Mouse (Mus musculus): ENCODE results near the gene Eipr1. TPM values are rescaled to one million over a fixed set of nuclear protein-coding genes. Genes with fewer than 3 reads are reported as not detected.

Gene Eipr1
- total and polyA plus RNA-seq, 3 experiments: 8.6 to 13.5 (median 8.7) TPM

DNA sequence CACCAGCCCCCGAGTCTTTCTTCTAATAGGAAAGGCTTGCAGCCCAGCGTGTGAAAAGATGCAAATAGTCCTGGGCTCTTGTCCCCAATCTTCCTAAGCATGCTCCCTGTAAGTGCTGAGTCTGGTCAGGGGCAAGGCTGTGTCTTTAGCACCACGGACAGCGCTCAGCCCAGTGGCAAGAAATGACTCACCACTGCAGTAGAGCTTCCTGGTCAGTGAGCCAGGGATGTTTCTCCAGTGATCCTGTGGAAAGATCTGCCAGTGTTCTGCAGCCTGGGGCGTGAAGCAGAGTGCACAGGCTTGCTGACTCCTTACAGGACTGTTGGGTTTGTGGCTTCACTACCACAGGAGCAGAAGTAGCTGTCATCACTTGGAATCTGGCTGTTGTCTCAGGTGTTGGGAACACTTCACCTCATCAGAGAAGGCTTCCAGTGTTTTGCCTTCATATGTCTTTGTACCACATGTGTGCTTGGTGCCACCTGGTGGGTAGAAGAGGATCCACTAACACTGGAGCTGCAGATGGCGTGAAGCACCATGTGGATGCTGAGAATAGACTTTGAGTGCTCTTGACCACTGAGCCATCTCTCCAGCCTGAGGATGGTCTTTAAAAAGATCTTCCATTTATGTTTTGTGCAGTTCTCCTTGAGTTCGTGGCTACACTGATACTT lies 79.6 kb downstream of the Eipr1 start:
- TF ChIP-seq EP300 (IDR thresholded peaks at IDR 0.05; ENCODE audit: insufficient read depth, low read depth, low read length) (0 out of 2 replicates have a peak, but pooled peaks have one; percentile 31), CTCF (IDR thresholded peaks at IDR 0.05) (peak; percentile 59), POLR2A (IDR thresholded peaks at IDR 0.05; ENCODE audit: insufficient read depth, low read depth, low read length) (no peak)
- intact Hi-C loops (cut with DNase I): loop anchor here (5.0 kb wide), 1 partner anchor 129 kb away; no protein-coding TSS in a partner anchor
- no peak overlapping the region for H3K4me3 ChIP-seq
- H3K36me3 ChIP-seq (ENCODE audit: control insufficient read depth, insufficient read depth, low read length): no peaks in the 10 kb centered on the region
- no peaks in the 10 kb centered on the region for H3K27me3 ChIP-seq (ENCODE audit: control insufficient read depth, insufficient read depth, low read length)
- peaks cover 2% of the 10 kb centered on the region; the same call in 1 of the 2 replicates for H3K4me1 ChIP-seq (ENCODE audit: control insufficient read depth, insufficient read depth, low read length)
- H3K79me2 ChIP-seq (replicated peaks; ENCODE audit: control insufficient read depth, insufficient read depth, low read length): no peaks in the 10 kb centered on the region
- no peak overlapping the region for H3K9ac ChIP-seq (ENCODE audit: low read depth, low read length)
- no peak overlapping the region for H3K27ac ChIP-seq
- 36% methylated on average over 7 of the region's 7 CpGs for WGBS
- DNase-seq: peak; percentile 42 to 51

DNA sequence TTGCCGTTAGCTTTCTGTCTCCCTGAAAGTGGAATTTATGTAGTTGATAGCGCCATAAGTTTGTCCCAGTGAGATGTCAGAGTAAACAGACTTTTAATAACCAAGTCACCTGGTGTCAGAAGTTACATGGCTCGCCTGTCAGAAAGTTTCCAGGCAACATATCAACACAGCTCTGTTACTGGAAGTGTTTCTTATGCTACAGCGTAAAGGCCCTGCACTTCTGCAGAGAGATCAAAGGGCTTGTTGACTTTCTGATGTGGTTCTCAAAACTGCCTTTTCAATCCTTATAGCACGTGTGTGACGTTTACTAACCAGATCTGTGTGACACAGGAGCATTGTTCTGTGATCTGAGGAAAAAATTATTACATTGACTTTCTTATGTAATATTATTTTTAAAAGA lies 82.7 kb downstream of the Eipr1 start:
- no peak for TF ChIP-seq EP300 (IDR thresholded peaks at IDR 0.05; ENCODE audit: insufficient read depth, low read depth, low read length)
- intact Hi-C loops (cut with DNase I): loop anchor here (5.0 kb wide), 1 partner anchor 132 kb away; no protein-coding TSS in a partner anchor
- peaks cover 2% of the 10 kb centered on the region; the same call in 1 of the 2 replicates for H3K4me1 ChIP-seq (ENCODE audit: control insufficient read depth, insufficient read depth, low read length)
- H3K27ac ChIP-seq: no peak overlapping the region
- no peaks in the 10 kb centered on the region for H3K27me3 ChIP-seq (ENCODE audit: control insufficient read depth, insufficient read depth, low read length)
- no peak overlapping the region for H3K9ac ChIP-seq (ENCODE audit: low read depth, low read length)
- no peaks in the 10 kb centered on the region for H3K79me2 ChIP-seq (replicated peaks; ENCODE audit: control insufficient read depth, insufficient read depth, low read length)
- no peak for DNase-seq
- WGBS: 67% methylated on average over 6 of the region's 6 CpGs
- no peak overlapping the region for H3K4me3 ChIP-seq
- no peaks in the 10 kb centered on the region for H3K36me3 ChIP-seq (ENCODE audit: control insufficient read depth, insufficient read depth, low read length)

DNA sequence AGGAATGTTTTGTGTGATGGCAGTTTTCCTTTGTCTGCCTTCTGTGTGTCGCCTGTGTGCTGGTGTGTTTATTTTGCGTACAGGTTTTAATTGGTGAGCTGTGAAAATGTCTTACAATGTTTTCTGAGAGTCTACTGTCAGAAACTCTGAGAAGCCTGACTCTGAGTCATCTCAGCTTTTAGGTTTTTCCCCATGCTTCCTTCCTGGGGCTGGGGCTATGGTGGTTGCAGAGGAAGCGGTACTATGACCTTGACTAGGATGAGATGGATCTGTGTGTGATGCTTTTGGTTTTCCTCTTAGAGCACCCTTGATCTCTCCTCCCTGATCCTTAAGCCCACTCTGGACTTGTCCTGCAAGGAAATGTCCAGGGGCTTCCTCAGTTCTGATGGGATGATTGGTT lies 84.1 kb downstream of the Eipr1 start:
- 84% methylated on average over 3 of the region's 3 CpGs for WGBS
- no peaks in the 10 kb centered on the region for H3K79me2 ChIP-seq (replicated peaks; ENCODE audit: control insufficient read depth, insufficient read depth, low read length)
- H3K27me3 ChIP-seq (ENCODE audit: control insufficient read depth, insufficient read depth, low read length): no peaks in the 10 kb centered on the region
- H3K9ac ChIP-seq (ENCODE audit: low read depth, low read length): no peak overlapping the region
- H3K4me1 ChIP-seq (ENCODE audit: control insufficient read depth, insufficient read depth, low read length): peaks cover 2% of the 10 kb centered on the region; the same call in 1 of the 2 replicates
- H3K27ac ChIP-seq: no peak overlapping the region
- no peak overlapping the region for H3K4me3 ChIP-seq
- H3K36me3 ChIP-seq (ENCODE audit: control insufficient read depth, insufficient read depth, low read length): no peaks in the 10 kb centered on the region
- DNase-seq: no peak
- intact Hi-C loops (cut with DNase I): no loop called here
- TF ChIP-seq CTCF (IDR thresholded peaks at IDR 0.05): no peak
- TF ChIP-seq EP300 (IDR thresholded peaks at IDR 0.05; ENCODE audit: insufficient read depth, low read depth, low read length): no peak
- no peak for TF ChIP-seq POLR2A (IDR thresholded peaks at IDR 0.05; ENCODE audit: insufficient read depth, low read depth, low read length)

DNA sequence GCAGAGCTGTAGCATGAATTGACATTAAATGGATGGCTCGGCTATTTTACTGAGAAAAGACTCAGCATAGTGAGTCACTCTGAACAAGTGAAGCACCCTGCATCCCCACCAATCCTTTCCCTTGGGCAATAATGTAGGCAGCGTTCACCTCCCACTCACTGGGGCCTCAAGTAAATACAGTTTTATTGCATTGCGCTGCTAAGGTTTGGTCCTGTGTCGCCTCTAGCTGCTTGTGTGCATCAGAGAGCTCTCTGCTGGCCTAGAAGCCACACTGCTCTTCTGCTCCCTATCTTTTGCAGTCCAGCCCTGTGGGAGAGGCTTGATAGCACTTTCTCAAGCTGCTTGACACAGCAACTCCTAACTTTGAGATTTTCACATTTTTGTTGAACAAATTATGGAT lies 86.7 kb downstream of the Eipr1 start:
- TF ChIP-seq POLR2A (IDR thresholded peaks at IDR 0.05; ENCODE audit: insufficient read depth, low read depth, low read length) (no peak), EP300 (IDR thresholded peaks at IDR 0.05; ENCODE audit: insufficient read depth, low read depth, low read length) (no peak), CTCF (IDR thresholded peaks at IDR 0.05) (no peak)
- Histone ChIP-seq H3K79me2 (replicated peaks; ENCODE audit: control insufficient read depth, insufficient read depth, low read length) (no peaks in the 10 kb centered on the region), H3K36me3 (ENCODE audit: control insufficient read depth, insufficient read depth, low read length) (no peaks in the 10 kb centered on the region), H3K4me3 (no peak overlapping the region), H3K27ac (no peak overlapping the region), H3K4me1 (ENCODE audit: control insufficient read depth, insufficient read depth, low read length) (peaks cover 2% of the 10 kb centered on the region; the same call in 1 of the 2 replicates), H3K9ac (ENCODE audit: low read depth, low read length) (no peak overlapping the region), H3K27me3 (ENCODE audit: control insufficient read depth, insufficient read depth, low read length) (no peaks in the 10 kb centered on the region)
- intact Hi-C loops (cut with DNase I): no loop called here
- DNase-seq: no peak
- 71% methylated on average over 4 of the region's 4 CpGs for WGBS

DNA sequence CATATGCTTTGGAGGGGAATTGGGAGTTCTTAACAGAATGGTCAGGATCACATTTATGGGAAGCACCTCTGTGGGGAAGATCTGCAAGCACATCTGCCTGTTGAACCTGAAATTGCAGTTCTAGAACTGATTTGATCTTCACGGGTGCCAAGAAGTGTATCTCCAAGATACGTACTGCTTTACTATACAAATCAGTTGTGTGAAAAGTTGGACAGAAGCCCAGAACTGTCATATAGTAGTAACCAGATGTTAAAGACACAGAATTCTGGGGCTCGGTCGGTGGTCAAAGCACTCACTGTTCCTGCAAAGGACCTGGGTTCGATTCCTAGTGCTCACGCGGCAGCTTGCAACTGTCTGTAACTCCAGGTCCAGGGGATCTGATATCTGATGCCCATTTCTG lies 87.4 kb downstream of the Eipr1 start:
- TF ChIP-seq POLR2A (IDR thresholded peaks at IDR 0.05; ENCODE audit: insufficient read depth, low read depth, low read length): no peak
- TF ChIP-seq EP300 (IDR thresholded peaks at IDR 0.05; ENCODE audit: insufficient read depth, low read depth, low read length): no peak
- TF ChIP-seq CTCF (IDR thresholded peaks at IDR 0.05): no peak
- intact Hi-C loops (cut with DNase I): no loop called here
- Histone ChIP-seq H3K4me1 (ENCODE audit: control insufficient read depth, insufficient read depth, low read length) (peaks cover under 1% of the 10 kb centered on the region; the same call in 1 of the 2 replicates), H3K36me3 (ENCODE audit: control insufficient read depth, insufficient read depth, low read length) (no peaks in the 10 kb centered on the region), H3K27me3 (ENCODE audit: control insufficient read depth, insufficient read depth, low read length) (no peaks in the 10 kb centered on the region), H3K79me2 (replicated peaks; ENCODE audit: control insufficient read depth, insufficient read depth, low read length) (no peaks in the 10 kb centered on the region), H3K4me3 (no peak overlapping the region), H3K27ac (no peak overlapping the region), H3K9ac (ENCODE audit: low read depth, low read length) (no peak overlapping the region)
- WGBS: 66% methylated on average over 7 of the region's 7 CpGs
- no peak for DNase-seq

DNA sequence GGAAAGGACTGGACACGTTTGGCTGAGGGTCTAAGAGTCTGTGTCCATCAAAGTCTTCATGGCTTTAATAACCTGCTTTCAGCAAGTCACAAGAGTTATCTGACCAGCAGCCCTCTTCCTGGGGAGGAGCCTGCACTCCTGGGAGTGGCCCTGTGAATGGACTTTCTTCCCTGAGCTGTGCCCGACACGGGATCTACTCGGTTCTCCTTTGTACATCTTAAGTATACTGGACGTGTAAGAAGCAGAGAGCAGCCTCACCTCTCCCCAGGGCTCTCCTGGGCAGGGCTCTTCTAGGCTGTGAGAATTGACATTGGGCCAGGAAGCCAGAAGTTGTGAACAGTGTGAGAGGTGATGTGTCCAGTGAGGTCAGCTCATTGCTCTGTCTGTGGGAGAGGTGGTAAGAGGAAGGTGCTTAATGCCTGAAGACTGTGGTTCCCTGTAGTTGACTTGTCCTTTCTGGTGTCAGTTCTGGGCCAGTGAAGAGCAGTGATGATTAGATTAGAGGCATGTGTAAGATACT lies 89.6 kb downstream of the Eipr1 start:
- Histone ChIP-seq H3K4me3 (no peak overlapping the region), H3K9ac (ENCODE audit: low read depth, low read length) (no peak overlapping the region), H3K27me3 (ENCODE audit: control insufficient read depth, insufficient read depth, low read length) (no peaks in the 10 kb centered on the region), H3K79me2 (replicated peaks; ENCODE audit: control insufficient read depth, insufficient read depth, low read length) (no peaks in the 10 kb centered on the region), H3K36me3 (ENCODE audit: control insufficient read depth, insufficient read depth, low read length) (no peaks in the 10 kb centered on the region), H3K4me1 (ENCODE audit: control insufficient read depth, insufficient read depth, low read length) (no peaks in the 10 kb centered on the region), H3K27ac (no peak overlapping the region)
- WGBS: 59% methylated on average over 5 of the region's 5 CpGs
- TF ChIP-seq POLR2A (IDR thresholded peaks at IDR 0.05; ENCODE audit: insufficient read depth, low read depth, low read length) (no peak), CTCF (IDR thresholded peaks at IDR 0.05) (no peak), EP300 (IDR thresholded peaks at IDR 0.05; ENCODE audit: insufficient read depth, low read depth, low read length) (no peak)
- no peak for DNase-seq
- intact Hi-C loops (cut with DNase I): no loop called here

All from heart, adult 2 months (tissue).